Mouse (Mus musculus) heart, embryonic 14.5 days (tissue): ENCODE measurements around the gene Eln. TPM values are rescaled to one million over a fixed set of nuclear protein-coding genes. Genes with fewer than 3 reads are reported as not detected.

Experiments used
- ATAC-seq: fragments of 200-750 bp; cut with Nextera tagmentation; 2 replicates; pipeline ENCODE4 v1.8.0; 2017; ENCODE audit warnings: low read depth, moderate TSS enrichment; ENCODE audit not compliant: insufficient number of reproducible peaks, insufficient read depth, low FRiP score
- H3K27ac ChIP-seq, 2 experiments: fragments of 200-500 bp in 1 of 2; fragments of 300-500 bp in 1 of 2; sonication (generic) in 1 of 2; replicated peaks in 1 of 2; 2 replicates each; pipeline ENCODE4 v1.5.1; 2012 to 2014; ENCODE audit warnings: low read depth in 2 of 2, low read length in 2 of 2, control low read depth in 1 of 2, mild to moderate bottlenecking in 1 of 2, mixed read lengths in 1 of 2; ENCODE audit not compliant: control insufficient read depth in 1 of 2, insufficient read depth in 1 of 2
- H3K27me3 ChIP-seq: fragments of 300-500 bp; sonication (generic); 2 replicates; pipeline ENCODE4 v1.6.1; 2014; ENCODE audit warnings: mild to moderate bottlenecking, low read length, control low read depth; ENCODE audit not compliant: control insufficient read depth, insufficient read depth
- H3K36me3 ChIP-seq: fragments of 300-500 bp; sonication (generic); 2 replicates; pipeline ENCODE4 v1.6.1; 2014; ENCODE audit warnings: mild to moderate bottlenecking, control low read depth, low read length, mixed read lengths; ENCODE audit not compliant: control insufficient read depth, insufficient read depth
- H3K4me1 ChIP-seq, 2 experiments: fragments of 200-500 bp in 1 of 2; fragments of 300-500 bp in 1 of 2; sonication (generic) in 1 of 2; 2 replicates each; pipeline ENCODE4 v1.6.1; 2012 to 2014; ENCODE audit warnings: low read length in 2 of 2, control low read depth in 1 of 2, mixed read lengths in 1 of 2; ENCODE audit not compliant: control insufficient read depth in 2 of 2, insufficient read depth in 2 of 2
- H3K4me2 ChIP-seq: fragments of 300-500 bp; sonication (generic); 2 replicates; pipeline ENCODE4 v1.6.1; 2014; ENCODE audit warnings: mild to moderate bottlenecking, low read length
- H3K4me3 ChIP-seq, 2 experiments: fragments of 200-500 bp in 1 of 2; fragments of 300-500 bp in 1 of 2; sonication (generic) in 1 of 2; 2 replicates each; pipeline ENCODE4 v1.5.1; 2012 to 2014; ENCODE audit warnings: low read length in 2 of 2, mild to moderate bottlenecking in 2 of 2, control low read depth in 1 of 2, low read depth in 1 of 2, moderate library complexity in 1 of 2; ENCODE audit not compliant: control insufficient read depth in 1 of 2, insufficient read depth in 1 of 2
- H3K9ac ChIP-seq: fragments of 300-500 bp; sonication (generic); 2 replicates; pipeline ENCODE4 v1.6.1; 2014; ENCODE audit warnings: mild to moderate bottlenecking, low read length
- H3K9me3 ChIP-seq: fragments of 300-500 bp; sonication (generic); 2 replicates; pipeline ENCODE4 v1.6.1; 2016; ENCODE audit warnings: low read length, control low read depth; ENCODE audit not compliant: control insufficient read depth
- WGBS: fragments of 180-500 bp; shearing (Covaris S2); extraction: QIAGEN DNeasy Blood & Tissue Kit; methylation state at CpG from one replicate; pipeline ENCODE4 v1.1.7; 2014; 5-methylcytosine and 5-hydroxymethylcytosine counted together
- polyA plus RNA-seq: library from polyadenylated mRNA; unstranded; fragments of >200 nt; fragmentation: Nextera tagmentation; extraction: Ambion mirVana; gene quantifications from 2 replicates; pipeline ENCODE4 v1.2.1, GENCODE M21; 2014

Gene Eln
- polyA plus RNA-seq, 1 experiment from 2014 or later, result 337 TPM

- no peak overlapping the region for H3K27ac ChIP-seq
- H3K4me2 ChIP-seq, result no peak overlapping the region
- H3K36me3 ChIP-seq, result no peaks in the 10 kb centered on the region
- no peaks in the 10 kb centered on the region for H3K9me3 ChIP-seq
- H3K9ac ChIP-seq, result no peak overlapping the region
- ATAC-seq, result no peak; the same call in 1 of the 2 replicates
- no peak overlapping the region for H3K4me3 ChIP-seq
- peaks cover 0 to 9% of the 10 kb centered on the region in 2 experiments; a peak in 2 of 4 replicates for H3K4me1 ChIP-seq
- H3K27me3 ChIP-seq, result no peaks in the 10 kb centered on the region; the same call in none of the 2 replicates
- WGBS, result 19% methylated on average over 13 of the region's 13 CpGs
Measured at GRCm38 (mm10) chr5:134756031-134756430, 8.9 kb upstream of the Eln start.

GRCm38 (mm10) chr5:134754096-134754495 lies 7.0 kb upstream of the Eln start:
- ATAC-seq, result no peak
- no peaks in the 10 kb centered on the region; the same call in 1 of the 2 replicates for H3K27me3 ChIP-seq

DNA sequence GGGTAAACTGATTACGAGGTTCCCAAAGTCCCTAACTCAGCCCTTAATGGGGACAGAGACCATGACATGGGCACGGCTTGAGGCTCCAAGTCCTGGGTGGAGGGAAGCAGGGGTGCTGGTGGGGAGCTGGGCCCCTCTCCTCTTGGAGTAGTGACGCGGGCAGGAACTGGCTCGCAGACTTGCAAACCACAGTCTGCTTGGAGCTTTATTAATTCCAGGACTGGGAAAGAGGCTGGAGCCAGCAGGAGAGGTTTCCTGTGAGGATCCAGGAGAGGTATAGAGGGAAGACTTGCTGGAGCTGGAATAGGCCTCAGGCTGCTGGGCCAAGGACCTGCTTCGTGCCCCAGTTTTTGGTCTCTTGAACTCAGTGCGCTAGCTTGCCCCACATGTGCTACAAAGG lies 3.3 kb upstream of the Eln start:
- Histone ChIP-seq H3K9ac (no peak overlapping the region; the same call in 1 of the 2 replicates), H3K27ac (peak overlapping the region in 1 of 2 experiments; percentile 24; a peak in 1 of 4 replicates), H3K9me3 (no peaks in the 10 kb centered on the region), H3K27me3 (peaks cover 10% of the 10 kb centered on the region; the same call in 1 of the 2 replicates), H3K4me2 (no peak overlapping the region), H3K4me3 (no peak overlapping the region), H3K36me3 (no peaks in the 10 kb centered on the region), H3K4me1 (peaks cover 8 to 13% of the 10 kb centered on the region in 2 experiments)
- 89% methylated on average over 7 of the region's 7 CpGs for WGBS
- ATAC-seq, result no peak

More at GRCm38 (mm10) chr5:134754096-134754495, 7.0 kb upstream of the Eln start:
- Histone ChIP-seq H3K9ac (no peak overlapping the region), H3K36me3 (no peaks in the 10 kb centered on the region), H3K4me2 (no peak overlapping the region), H3K9me3 (no peaks in the 10 kb centered on the region), H3K4me1 (peaks cover 0 to 9% of the 10 kb centered on the region in 2 experiments; a peak in 2 of 4 replicates), H3K27ac (no peak overlapping the region), H3K4me3 (no peak overlapping the region)
- 54% methylated on average over 10 of the region's 10 CpGs for WGBS

DNA sequence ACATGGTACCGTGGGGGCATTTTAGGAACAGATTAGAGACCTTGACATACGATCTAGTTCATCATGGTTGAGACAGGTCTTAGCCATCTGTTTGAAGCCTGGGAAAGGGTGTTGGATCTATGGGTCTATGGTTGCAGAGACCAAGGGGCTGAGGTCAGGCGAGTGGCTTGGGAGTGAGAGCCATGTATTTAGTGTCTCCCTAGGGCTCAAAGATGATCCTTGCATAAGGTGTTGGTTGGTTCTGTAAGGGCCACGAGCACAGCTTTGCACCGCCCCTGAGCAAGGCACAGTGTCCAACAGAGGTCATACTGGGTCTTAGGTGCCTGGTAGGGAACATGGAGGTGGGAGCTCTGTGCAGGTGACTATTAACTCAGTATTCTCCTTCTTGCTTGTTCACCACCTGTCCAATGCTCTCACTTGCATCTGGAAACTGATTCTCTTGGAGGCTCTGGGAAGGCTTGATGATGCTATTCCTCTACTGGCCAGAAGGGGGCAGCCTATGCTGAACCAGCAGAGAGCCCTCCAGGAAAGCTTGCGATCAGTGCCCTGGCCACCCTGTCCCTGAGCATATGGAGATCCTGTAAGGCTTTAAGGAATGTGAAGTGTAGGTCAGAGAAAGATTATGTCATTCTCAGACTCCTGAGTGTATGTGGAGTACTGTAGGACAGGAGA lies 960 bp upstream of the Eln start:
- ATAC-seq, result no peak; the same call in 1 of the 2 replicates
- peaks cover 14% of the 10 kb centered on the region for H3K27me3 ChIP-seq
- no peak overlapping the region for H3K9ac ChIP-seq
- no peaks in the 10 kb centered on the region for H3K36me3 ChIP-seq
- no peaks in the 10 kb centered on the region for H3K9me3 ChIP-seq
- H3K4me3 ChIP-seq, result peak overlapping the region in 1 of 2 experiments; percentile 45; a peak in 1 of 4 replicates
- WGBS, result 43% methylated on average over 6 of the region's 6 CpGs
- peak overlapping the region; percentile 18 to 54 for H3K27ac ChIP-seq
- H3K4me1 ChIP-seq, result peaks cover 8 to 13% of the 10 kb centered on the region in 2 experiments
- peak overlapping the region; percentile 78 for H3K4me2 ChIP-seq

GRCm38 (mm10) chr5:134747512-134747893 lies 380 bp upstream of the Eln start:
- Histone ChIP-seq H3K4me1 (peaks cover 8 to 15% of the 10 kb centered on the region in 2 experiments), H3K27me3 (peaks cover 15% of the 10 kb centered on the region), H3K4me2 (peak overlapping the region; percentile 78), H3K36me3 (no peaks in the 10 kb centered on the region), H3K9me3 (no peaks in the 10 kb centered on the region), H3K9ac (peak overlapping the region; percentile 78; the same call in 1 of the 2 replicates), H3K27ac (peak overlapping the region; percentile 18 to 54), H3K4me3 (peak overlapping the region; percentile 22 to 45; a peak in 3 of 4 replicates)
- ATAC-seq, result peak; percentile 86
- WGBS, result 11% methylated on average over 4 of the region's 11 CpGs

- Histone ChIP-seq H3K27ac (peak overlapping the region; percentile 2 to 72; a peak in 3 of 4 replicates), H3K9me3 (no peaks in the 10 kb centered on the region), H3K4me1 (peaks cover 9 to 18% of the 10 kb centered on the region in 2 experiments), H3K36me3 (no peaks in the 10 kb centered on the region), H3K9ac (peak overlapping the region; percentile 78), H3K4me3 (peak overlapping the region; percentile 45 to 58), H3K4me2 (peak overlapping the region; percentile 78), H3K27me3 (peaks cover 17% of the 10 kb centered on the region)
- 77% methylated on average over 10 of the region's 10 CpGs for WGBS
- no peak for ATAC-seq
Measured at GRCm38 (mm10) chr5:134746201-134746600, 922 bp downstream of the Eln start.

DNA sequence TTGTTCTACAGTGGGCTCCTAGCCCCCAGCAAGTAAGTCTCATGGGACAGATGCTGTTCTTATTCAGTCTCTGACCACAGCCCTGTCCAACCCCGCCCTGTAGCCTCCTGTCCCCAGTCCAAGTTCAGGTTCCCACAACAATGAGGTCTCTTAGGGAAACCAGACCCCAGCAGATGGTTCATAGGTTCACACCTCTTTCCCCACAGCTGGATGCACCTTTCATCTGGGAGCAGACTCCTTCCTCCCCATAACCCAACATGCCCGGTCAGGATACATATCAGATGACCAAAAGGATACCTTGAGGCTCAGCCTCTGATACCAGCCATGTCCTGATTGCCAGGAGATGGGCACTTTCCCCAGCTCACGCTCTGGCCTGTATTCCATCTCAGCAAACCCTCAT lies 1.3 kb downstream of the Eln start:
- H3K27ac ChIP-seq, result peak overlapping the region; percentile 2 to 72; a peak in 3 of 4 replicates
- H3K4me2 ChIP-seq, result peak overlapping the region; percentile 78
- WGBS, result 75% methylated on average over 3 of the region's 3 CpGs
- peaks cover 11 to 20% of the 10 kb centered on the region in 2 experiments for H3K4me1 ChIP-seq
- H3K27me3 ChIP-seq, result peaks cover 17% of the 10 kb centered on the region
- H3K9me3 ChIP-seq, result no peaks in the 10 kb centered on the region
- H3K4me3 ChIP-seq, result peak overlapping the region; percentile 45 to 58
- ATAC-seq, result no peak
- H3K9ac ChIP-seq, result peak overlapping the region; percentile 78
- no peaks in the 10 kb centered on the region for H3K36me3 ChIP-seq
